10 mouse cellular contexts compared by ENCODE assay signal in genomic region chr9:21426525-21426924, GRCm38 (mm10). TPM values are rescaled to one million over a fixed set of nuclear protein-coding genes. Genes with fewer than 3 reads are reported as not detected.
DNase-seq lines count a peak whose midpoint lies in the region; ATAC-seq and TF ChIP-seq lines count a peak whose summit lies in the region.
"Had no signal": no experiment of that assay in that cellular context is flagged by ENCODE, and none has a peak within 500 bp of the region (broad histone marks: within the 10 kb centered on the region; RNA-seq: fewer than 3 reads in every experiment).

No protein-coding gene starts in this region.

- ATAC-seq in kidney, embryonic 16.5 days (ENCODE audit: low FRiP score, low TSS enrichment) = no peak
- ATAC-seq in embryonic facial prominence, embryonic 14.5 days (ENCODE audit: low read depth) = no peak
- ATAC-seq in intestine, embryonic 16.5 days = no peak
- ATAC-seq in cerebellum, adult (ENCODE audit: insufficient number of reproducible peaks, low FRiP score, low TSS enrichment) = no peak

- no peaks in the 10 kb centered on the region; the same call in 1 of the 2 replicates for H3K36me3 ChIP-seq in kidney, embryonic 16.5 days (ENCODE audit: insufficient read depth, low read length)
- H3K36me3 ChIP-seq in embryonic facial prominence, embryonic 14.5 days (ENCODE audit: control insufficient read depth, insufficient read depth, low read length) = 0 out of 2 replicates have a peak, but pooled peaks cover 3% of the 10 kb centered on the region
- no peaks in the 10 kb centered on the region for H3K36me3 ChIP-seq in intestine, embryonic 16.5 days (ENCODE audit: control insufficient read depth, insufficient read depth, low read length)
- no peaks in the 10 kb centered on the region for H3K36me3 ChIP-seq in myocyte (ENCODE audit: control insufficient read depth, insufficient read depth)

- no peak for TF ChIP-seq POLR2A in myocyte (IDR thresholded peaks at IDR 0.05; ENCODE audit: insufficient read length, low read depth)

- H3K9me3 ChIP-seq in kidney, embryonic 16.5 days (ENCODE audit: low read length) = no peaks in the 10 kb centered on the region
- no peaks in the 10 kb centered on the region for H3K9me3 ChIP-seq in embryonic facial prominence, embryonic 14.5 days (ENCODE audit: control insufficient read depth, low read length)
- H3K9me3 ChIP-seq in intestine, embryonic 16.5 days (ENCODE audit: control insufficient read depth, low read length) = no peaks in the 10 kb centered on the region

- DNase-seq in kidney, adult 11 months = no peak
- DNase-seq in embryonic facial prominence, embryonic 14.5 days (ENCODE audit: low spot score) = no peak
- no peak for DNase-seq in testis, postnatal 14 days (ENCODE audit: low spot score)
- DNase-seq in adrenal gland, adult 18-20 months (ENCODE audit: low spot score in 2 of 2) = no peak
- DNase-seq: cerebellum, postnatal 10 days; spleen, adult 18-20 months had no signal

- peak overlapping the region; percentile 90 for H3K4me2 ChIP-seq in kidney, embryonic 16.5 days (replicated peaks; ENCODE audit: low read depth, low read length)
- H3K4me2 ChIP-seq in embryonic facial prominence, embryonic 14.5 days (ENCODE audit: low read depth, low read length) = peak overlapping the region; percentile 94; the same call in 1 of the 2 replicates
- peak overlapping the region; percentile 69; the same call in 1 of the 2 replicates for H3K4me2 ChIP-seq in intestine, embryonic 16.5 days (ENCODE audit: low read depth, low read length)
- peak overlapping the region; percentile 76 for H3K4me2 ChIP-seq in myocyte (ENCODE audit: low read depth)

- H3K4me1 ChIP-seq in kidney, embryonic 16.5 days (ENCODE audit: insufficient read depth, low read length) = peaks cover 34% of the 10 kb centered on the region
- H3K4me1 ChIP-seq in embryonic facial prominence, embryonic 14.5 days (ENCODE audit: control insufficient read depth, insufficient read depth, low read length) = peaks cover 10% of the 10 kb centered on the region; the same call in 1 of the 2 replicates
- peaks cover 10% of the 10 kb centered on the region for H3K4me1 ChIP-seq in intestine, embryonic 16.5 days (ENCODE audit: control insufficient read depth, insufficient read depth, low read length)

- peaks cover 66% of the 10 kb centered on the region for H3K79me2 ChIP-seq in myocyte (ENCODE audit: control insufficient read depth, insufficient read depth)

- H3K27ac ChIP-seq in kidney, embryonic 16.5 days (ENCODE audit: low read length) = no peak overlapping the region
- no peak overlapping the region for H3K27ac ChIP-seq in embryonic facial prominence, embryonic 14.5 days (replicated peaks; ENCODE audit: low read depth, low read length)
- no peak overlapping the region for H3K27ac ChIP-seq in intestine, embryonic 16.5 days (ENCODE audit: low read length)

- H3K27me3 ChIP-seq in kidney, embryonic 16.5 days (ENCODE audit: insufficient read depth, low read length) = no peaks in the 10 kb centered on the region
- H3K27me3 ChIP-seq in embryonic facial prominence, embryonic 14.5 days (replicated peaks; ENCODE audit: control insufficient read depth, insufficient read depth, low read length) = no peaks in the 10 kb centered on the region
- no peaks in the 10 kb centered on the region for H3K27me3 ChIP-seq in intestine, embryonic 16.5 days (replicated peaks; ENCODE audit: control insufficient read depth, insufficient read depth, low read length)
- H3K27me3 ChIP-seq in myocyte (ENCODE audit: control insufficient read depth, insufficient read depth, insufficient read length) = no peaks in the 10 kb centered on the region

- no peak overlapping the region for H3K9ac ChIP-seq in kidney, embryonic 16.5 days (replicated peaks; ENCODE audit: low read length)
- H3K9ac ChIP-seq in embryonic facial prominence, embryonic 14.5 days (ENCODE audit: low read depth, low read length) = peak overlapping the region; percentile 86; the same call in 1 of the 2 replicates
- no peak overlapping the region for H3K9ac ChIP-seq in intestine, embryonic 16.5 days (ENCODE audit: low read depth, low read length)

- peak overlapping the region; percentile 70 for H3ac ChIP-seq in myocyte (ENCODE audit: control insufficient read depth, insufficient read length)

- H3K4me3 ChIP-seq in kidney, embryonic 16.5 days (ENCODE audit: low read length) = no peak overlapping the region
- H3K4me3 ChIP-seq in embryonic facial prominence, embryonic 14.5 days (ENCODE audit: low read depth, low read length) = no peak overlapping the region
- no peak overlapping the region for H3K4me3 ChIP-seq in intestine, embryonic 16.5 days (ENCODE audit: low read length)
- peak overlapping the region; percentile 97 for H3K4me3 ChIP-seq in myocyte

- WGBS in kidney, embryonic 16.5 days = 61% methylated on average over 2 of the region's 2 CpGs
- 82% methylated on average over 2 of the region's 2 CpGs for WGBS in embryonic facial prominence, embryonic 14.5 days
- WGBS in intestine, embryonic 16.5 days = 59% methylated on average over 2 of the region's 2 CpGs

TF ChIP-seq in myocyte, 11 proteins besides CTCF, POLR2A, EP300 and RAD21:
- TF ChIP-seq USF1 (IDR thresholded peaks at IDR 0.05; ENCODE audit: low read depth) (no peak), MYOD1 (IDR thresholded peaks at IDR 0.05; ENCODE audit: control insufficient read depth in 1 of 3, insufficient read length in 2 of 3, low read depth in 2 of 3) (no peak), TCF3 (IDR thresholded peaks at IDR 0.05; ENCODE audit: insufficient read length, low read depth) (no peak), POLR2AphosphoS2 (IDR thresholded peaks at IDR 0.05; ENCODE audit: insufficient read length, low read depth) (no peak), MAX (IDR thresholded peaks at IDR 0.05; ENCODE audit: low read depth) (no peak), CEBPB (IDR thresholded peaks at IDR 0.05; ENCODE audit: insufficient read depth, poor library complexity, severe bottlenecking) (no peak), TCF12 (IDR thresholded peaks at IDR 0.05; ENCODE audit: insufficient read depth, poor library complexity, severe bottlenecking) (no peak), E2F4 (IDR thresholded peaks at IDR 0.05; ENCODE audit: insufficient read depth) (no peak), MYOG (IDR thresholded peaks at IDR 0.05; ENCODE audit: control insufficient read depth in 1 of 3, insufficient read depth in 1 of 3, insufficient read length in 2 of 3, low read depth in 2 of 3) (no peak), SRF (IDR thresholded peaks at IDR 0.05; ENCODE audit: control insufficient read depth, insufficient read length, low read depth) (no peak), REST (IDR thresholded peaks at IDR 0.05; ENCODE audit: insufficient read depth, insufficient read length) (no peak)

RNA-seq across cellular contexts. Expression of gene Dnm2, which starts 1.8 kb away (rescaled TPM):
- polyA plus RNA-seq in kidney, embryonic 16.5 days (2015; fragmentation: Nextera tagmentation; extraction: Ambion mirVana) = 85.7 and 92.4 TPM in 2 replicates
- polyA plus RNA-seq in embryonic facial prominence, embryonic 14.5 days (2014; fragmentation: Nextera tagmentation; extraction: Ambion mirVana) = 65.8 and 69.3 TPM in 2 replicates
- 77.7 and 82.5 TPM in 2 replicates for polyA plus RNA-seq in intestine, embryonic 16.5 days (2015; fragmentation: Nextera tagmentation; extraction: Ambion mirVana)
- polyA plus RNA-seq in myocyte (2012; fragmentation: generic; extraction: Trizol) = 157 TPM
- total RNA-seq in adrenal gland, adult 18-20 months (2021) = 100 to 1,000 TPM in 1 of 2 experiments, 10 to 100 TPM in 1; 88.5 to 112 TPM

RNA-seq across cellular contexts. Expression of gene Qtrt1, which starts 14.9 kb away (rescaled TPM):
- 62.8 and 64.5 TPM in 2 replicates for polyA plus RNA-seq in kidney, embryonic 16.5 days (2015; fragmentation: Nextera tagmentation; extraction: Ambion mirVana)
- 36.9 and 49.4 TPM in 2 replicates for polyA plus RNA-seq in embryonic facial prominence, embryonic 14.5 days (2014; fragmentation: Nextera tagmentation; extraction: Ambion mirVana)
- polyA plus RNA-seq in intestine, embryonic 16.5 days (2015; fragmentation: Nextera tagmentation; extraction: Ambion mirVana) = 51.1 and 60.3 TPM in 2 replicates
- polyA plus RNA-seq in myocyte (2012; fragmentation: generic; extraction: Trizol) = 55.3 TPM
- 10 to 100 TPM; 15.6 to 18.5 TPM for total RNA-seq in adrenal gland, adult 18-20 months (2021)

RNA-seq across cellular contexts. Expression of gene Ilf3, which starts 58.9 kb away (rescaled TPM):
- 208 and 220 TPM in 2 replicates for polyA plus RNA-seq in kidney, embryonic 16.5 days (2015; fragmentation: Nextera tagmentation; extraction: Ambion mirVana)
- polyA plus RNA-seq in embryonic facial prominence, embryonic 14.5 days (2014; fragmentation: Nextera tagmentation; extraction: Ambion mirVana) = 139 and 177 TPM in 2 replicates
- polyA plus RNA-seq in intestine, embryonic 16.5 days (2015; fragmentation: Nextera tagmentation; extraction: Ambion mirVana) = 119 and 127 TPM in 2 replicates
- polyA plus RNA-seq in myocyte (2012; fragmentation: generic; extraction: Trizol) = 56.6 TPM
- total RNA-seq in adrenal gland, adult 18-20 months (2021) = 10 to 100 TPM; 56.5 to 59.6 TPM
